Mouse (Mus musculus): ENCODE results near the gene Tbc1d14.

Tbc1d14 gene

GRCm38 (mm10) chr5:36593176-36593575, at the start of gene Tbc1d14:
Tbc1d14 (minus strand) TSS chr5:36593276.
- no peak for DNase-seq (ENCODE audit: low spot score)

DNA sequence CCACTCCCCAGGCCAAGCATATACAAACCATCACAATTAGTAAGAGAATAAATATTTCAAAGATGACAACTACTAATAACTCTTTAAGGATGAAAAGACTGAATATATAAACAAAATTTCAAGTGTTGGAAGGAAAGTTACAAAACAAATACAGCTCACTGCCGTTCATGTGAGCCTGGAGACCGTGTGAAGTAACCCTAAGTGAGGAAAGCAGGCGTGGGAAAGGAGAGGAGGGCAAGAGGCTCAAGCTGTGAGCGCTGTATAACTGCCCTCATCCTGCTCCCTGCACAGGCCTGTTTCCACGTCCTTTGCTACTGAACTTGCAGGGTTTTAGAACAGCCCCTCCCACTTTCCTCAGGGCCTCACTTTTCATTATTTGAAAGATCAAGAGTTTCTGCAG, 32.5 kb upstream of the Tbc1d14 start:
- DNase-seq (ENCODE audit: low spot score): no peak

DNA sequence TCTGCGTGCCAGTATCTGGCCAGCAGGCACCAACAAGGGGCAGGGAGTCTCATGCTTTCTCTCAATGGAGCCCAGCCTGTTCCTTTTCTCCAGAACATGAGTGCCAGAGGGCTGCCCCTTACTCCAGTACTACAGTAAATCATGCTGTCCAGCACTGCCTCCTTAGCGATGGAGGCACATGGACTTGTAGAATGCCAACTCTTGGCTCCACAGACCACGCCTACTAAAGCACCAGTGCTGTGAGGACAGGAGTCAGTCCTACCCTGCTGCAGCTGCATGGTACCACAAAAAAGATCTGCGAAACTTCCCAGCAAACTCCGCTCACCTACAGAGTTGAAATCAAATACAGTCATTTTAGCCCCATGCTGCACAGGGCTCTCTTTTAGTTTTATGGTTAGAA, 30.6 kb upstream of the Tbc1d14 start:
- DNase-seq (ENCODE audit: low spot score): no peak

DNA sequence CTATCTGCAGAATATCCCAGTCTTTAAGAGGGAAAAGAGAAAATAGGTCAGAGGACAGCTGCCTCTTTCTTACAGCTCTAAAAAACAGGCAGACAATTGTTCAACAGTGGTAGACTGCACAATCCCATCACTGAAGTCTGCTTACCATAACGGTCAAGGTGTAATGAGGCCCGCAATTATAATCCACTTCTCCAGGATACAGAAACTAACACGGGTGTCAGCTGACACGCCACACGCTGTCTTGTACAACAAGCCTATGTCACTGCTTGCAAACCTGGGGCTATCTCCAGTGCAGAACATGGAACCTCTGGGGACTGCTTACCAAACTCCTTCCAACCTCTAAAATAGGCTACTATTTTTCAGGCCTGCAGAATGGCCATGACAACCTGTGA, 28.0 kb upstream of the Tbc1d14 start:
- no peak for DNase-seq (ENCODE audit: low spot score)

- DNase-seq (ENCODE audit: low spot score): no peak
These were observed 27.5 kb upstream of the Tbc1d14 start for GRCm38 (mm10) chr5:36620409-36621057.

GRCm38 (mm10) chr5:36618890-36619289, 25.8 kb upstream of the Tbc1d14 start:
- no peak for DNase-seq (ENCODE audit: low spot score)

GRCm38 (mm10) chr5:36618356-36618755, 25.3 kb upstream of the Tbc1d14 start:
- DNase-seq (ENCODE audit: low spot score): no peak

DNA sequence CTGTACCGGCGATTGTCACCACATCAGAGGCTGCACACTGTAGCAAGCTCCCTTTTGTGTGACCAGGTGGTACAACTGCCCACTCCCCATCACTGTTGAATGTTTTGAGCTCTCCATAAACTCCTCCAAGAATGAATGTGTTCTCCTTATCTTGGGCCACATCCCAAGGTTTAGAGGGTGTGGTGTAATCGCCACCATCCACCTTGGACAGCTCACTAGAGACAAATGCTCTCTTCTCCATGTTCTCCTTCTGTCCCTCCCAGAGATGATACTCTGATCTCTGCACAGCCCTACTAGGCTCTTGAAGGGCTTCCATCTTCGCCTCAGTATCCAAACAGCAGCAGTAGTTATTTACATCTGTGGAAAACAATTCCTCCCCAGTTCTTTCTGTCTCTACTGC, 21.0 kb upstream of the Tbc1d14 start:
- DNase-seq (ENCODE audit: low spot score): no peak

- no peak for DNase-seq (ENCODE audit: low spot score)
These were observed 15.9 kb upstream of the Tbc1d14 start for GRCm38 (mm10) chr5:36608939-36609499.

GRCm38 (mm10) chr5:36603031-36603430, 10.0 kb upstream of the Tbc1d14 start:
- peak; percentile 25 for DNase-seq (ENCODE audit: low spot score)

GRCm38 (mm10) chr5:36602028-36602427, 9.0 kb upstream of the Tbc1d14 start:
- DNase-seq (ENCODE audit: low spot score): no peak

GRCm38 (mm10) chr5:36601492-36601891, 8.4 kb upstream of the Tbc1d14 start:
- no peak for DNase-seq (ENCODE audit: low spot score)

DNA sequence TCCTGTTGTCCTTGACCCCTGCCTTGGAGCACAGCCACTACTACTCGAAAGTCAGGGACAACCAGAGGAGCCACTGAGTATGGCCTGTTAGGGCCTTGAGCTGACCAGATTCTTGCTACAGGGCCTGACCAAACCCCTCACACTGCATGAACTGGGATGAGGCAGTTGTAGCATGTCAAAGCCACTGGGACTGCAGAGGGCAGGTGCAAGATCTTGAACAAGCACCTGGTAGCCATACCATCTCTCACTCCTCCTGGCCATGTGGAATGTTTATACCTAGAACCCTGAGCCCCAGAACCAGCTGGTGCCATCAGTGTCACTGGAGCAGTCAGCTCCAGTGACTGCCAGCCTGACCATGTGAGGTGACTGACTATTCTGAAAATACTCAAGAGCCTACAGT, 5.8 kb upstream of the Tbc1d14 start:
- DNase-seq (ENCODE audit: low spot score): no peak

- DNase-seq (ENCODE audit: low spot score): no peak
These were observed 4.6 kb upstream of the Tbc1d14 start for GRCm38 (mm10) chr5:36597653-36598052.

DNA sequence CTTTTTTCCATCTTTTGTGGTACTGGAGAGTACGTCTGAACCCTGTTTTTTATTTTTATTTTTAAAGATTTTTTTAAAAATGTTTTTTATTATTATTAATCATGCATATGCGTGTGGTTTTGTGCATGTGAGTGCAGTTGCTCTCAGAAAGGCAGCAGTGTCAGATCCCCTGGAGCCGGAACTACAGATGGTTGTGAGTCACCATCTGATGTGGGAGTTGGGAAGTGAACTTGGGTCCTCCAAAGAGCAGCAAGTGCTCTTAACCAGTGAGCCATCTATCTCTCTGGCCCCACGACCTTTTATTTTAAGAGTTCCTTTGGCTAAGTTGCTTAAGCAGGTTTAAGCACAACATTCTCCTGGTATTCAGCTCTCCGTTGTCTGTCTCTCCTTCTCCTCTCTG, 3.1 kb upstream of the Tbc1d14 start:
- DNase-seq (ENCODE audit: low spot score): no peak

DNA sequence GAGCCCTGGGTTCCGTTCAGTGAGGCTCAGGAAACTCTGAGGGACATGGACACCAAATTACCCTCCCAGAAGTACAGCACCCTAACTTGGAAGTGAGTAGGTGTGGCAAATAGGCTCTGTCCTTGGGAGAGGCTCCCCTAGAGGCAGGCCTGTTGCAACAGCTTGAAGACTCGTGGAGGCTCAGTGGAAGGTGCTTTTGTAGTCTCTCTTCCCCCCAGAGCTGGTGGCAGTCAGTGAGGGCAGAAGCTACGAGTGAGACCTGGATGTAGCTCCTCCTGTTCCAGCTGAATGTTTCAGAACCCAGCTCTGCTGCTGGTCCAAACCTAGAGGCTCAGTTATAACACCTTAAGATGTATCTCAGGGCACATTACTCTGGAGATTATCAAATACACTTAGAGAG, 2.0 kb upstream of the Tbc1d14 start:
- no peak for DNase-seq (ENCODE audit: low spot score)

- no peak for DNase-seq (ENCODE audit: low spot score)
These were observed 1.3 kb upstream of the Tbc1d14 start for GRCm38 (mm10) chr5:36594344-36594743.

- no peak for DNase-seq (ENCODE audit: low spot score)
These were observed 2.6 kb downstream of the Tbc1d14 start for GRCm38 (mm10) chr5:36590499-36590920.

DNA sequence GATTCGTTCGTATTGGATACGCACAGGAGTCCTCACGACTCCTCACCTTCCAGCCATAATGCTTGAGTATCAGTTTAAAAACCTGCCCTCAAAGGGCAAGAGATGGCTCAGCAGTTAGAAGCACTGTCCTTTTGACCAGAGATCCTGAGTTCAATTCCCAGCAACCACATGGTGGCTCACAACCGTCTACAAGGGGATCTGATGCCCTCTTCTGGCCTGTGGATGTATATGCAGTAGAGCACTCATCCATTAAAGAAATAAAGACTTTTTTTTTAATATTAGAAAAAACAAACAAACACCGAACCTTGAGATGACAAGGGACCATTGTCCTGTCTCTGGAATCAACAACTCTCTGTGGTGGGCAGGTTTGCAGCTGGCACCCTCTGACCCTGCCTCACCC, 8.8 kb downstream of the Tbc1d14 start:
- no peak for DNase-seq (ENCODE audit: low spot score)

DNA sequence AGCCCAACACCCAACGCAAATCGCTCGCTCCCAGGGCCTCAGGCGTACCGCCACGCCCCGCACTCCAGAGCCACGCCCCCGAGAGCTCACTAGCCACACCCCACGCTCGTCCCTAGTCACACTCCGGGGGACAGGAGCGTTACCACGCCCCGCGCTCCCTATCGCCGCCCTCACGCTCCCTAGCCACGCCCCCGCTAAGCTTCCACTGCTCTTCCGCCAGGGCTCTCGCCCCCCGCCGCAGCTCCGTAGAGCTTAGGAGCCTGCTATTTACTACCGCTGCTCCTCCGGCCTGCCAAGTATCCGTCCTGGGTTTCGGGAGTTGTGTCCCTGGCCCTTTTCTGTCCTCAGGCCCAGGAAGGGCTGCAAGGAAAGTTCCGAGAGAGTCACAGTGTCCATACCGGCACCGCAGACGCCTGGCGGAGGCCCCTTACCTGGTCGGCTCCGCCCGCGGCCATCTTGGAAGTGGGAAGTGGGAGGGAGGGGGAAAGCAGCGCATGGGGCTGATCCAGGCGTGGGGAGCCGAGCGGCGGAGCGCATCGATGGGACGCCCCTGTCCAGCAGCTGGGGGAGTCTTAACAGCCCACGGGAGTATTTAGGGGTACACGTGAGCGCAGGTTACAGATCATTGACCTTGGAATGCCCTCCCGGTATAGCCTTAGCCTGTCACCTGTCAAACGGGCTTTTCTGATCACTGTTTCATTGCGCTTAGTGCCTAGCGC, 11.0 kb downstream of the Tbc1d14 start:
- DNase-seq (ENCODE audit: low spot score): peak; percentile 98

DNA sequence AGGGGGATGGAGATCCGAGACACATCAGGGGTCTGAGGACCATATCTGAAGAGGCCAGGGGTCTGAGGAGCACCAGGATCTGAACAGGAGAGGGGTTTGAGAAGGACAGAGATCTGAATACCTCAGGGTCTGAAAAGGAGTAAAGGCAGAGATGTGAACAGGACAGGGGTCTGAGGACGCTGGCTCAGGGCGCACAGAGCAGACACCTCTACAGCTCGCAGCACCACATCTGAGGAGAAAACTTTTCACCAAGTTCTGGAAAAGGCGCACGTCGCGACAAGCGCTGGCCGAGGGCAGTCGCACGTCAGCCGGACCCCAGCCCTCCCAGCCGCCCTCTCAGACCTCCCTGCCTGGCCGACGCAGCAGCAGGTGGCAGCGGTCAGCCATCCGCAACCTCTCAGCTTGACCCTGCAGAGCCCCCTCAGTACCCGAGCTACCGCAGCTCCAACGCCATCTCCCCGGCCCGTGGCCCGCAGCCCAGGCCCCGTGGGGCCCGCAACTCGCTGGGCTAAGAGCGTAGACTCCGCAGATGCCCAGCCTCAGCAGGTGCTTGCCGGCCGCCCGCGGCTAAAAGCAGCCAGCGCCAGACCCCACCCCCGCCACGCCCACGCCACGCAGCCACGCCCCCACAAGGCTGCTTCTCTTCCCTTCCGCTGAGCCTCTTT, 11.7 kb downstream of the Tbc1d14 start:
- DNase-seq (ENCODE audit: low spot score): no peak

GRCm38 (mm10) chr5:36579967-36580366, 13.1 kb downstream of the Tbc1d14 start:
- DNase-seq (ENCODE audit: low spot score): no peak

DNA sequence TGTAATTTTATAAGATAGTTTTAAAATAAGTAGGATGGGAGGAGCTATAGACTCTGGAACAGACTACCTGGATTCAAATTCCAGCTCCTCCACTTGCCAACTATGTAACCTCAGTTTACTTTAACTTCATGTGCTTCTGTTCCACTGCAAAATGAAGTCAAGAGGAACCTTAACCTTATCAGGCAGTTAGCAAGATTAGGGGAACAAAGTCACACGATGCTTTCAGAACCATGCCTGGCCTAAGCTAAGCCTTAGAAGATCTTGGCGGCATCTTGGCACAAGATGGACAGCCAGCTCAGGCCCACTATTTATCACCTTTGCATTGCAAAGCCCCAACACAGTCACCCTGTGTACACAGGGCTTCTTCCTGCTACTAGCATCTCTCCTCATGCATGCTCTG, 14.1 kb downstream of the Tbc1d14 start:
- DNase-seq (ENCODE audit: low spot score): no peak
